Mouse (Mus musculus): ENCODE data around the gene Aox2. TPM values are rescaled to one million over a fixed set of nuclear protein-coding genes. Genes with fewer than 3 reads are reported as not detected.

Aox2 gene
- polyA plus RNA-seq, 1 experiment, result not detected

DNA sequence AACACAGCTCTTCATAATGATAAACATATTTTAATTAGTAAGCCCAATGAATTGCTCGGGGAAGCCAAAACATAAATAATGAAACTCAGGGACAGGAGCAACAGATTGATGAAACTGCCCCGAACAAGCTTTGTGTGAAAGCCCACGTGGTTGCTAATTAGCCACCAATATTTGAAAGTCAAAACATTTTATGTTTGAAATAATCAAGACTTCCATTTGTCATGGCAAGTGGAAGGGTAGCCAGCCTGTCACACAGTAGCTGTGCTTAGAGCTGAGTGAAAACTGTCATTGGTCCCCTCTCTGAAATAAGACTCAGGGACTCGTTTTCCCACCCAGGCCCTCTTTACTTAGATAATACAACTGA lies 3.5 kb downstream of the Aox2 start:
- TF ChIP-seq CTCF (IDR thresholded peaks at IDR 0.05; ENCODE audit: borderline replicate concordance, insufficient read depth, low read length) (no peak), POLR2A (IDR thresholded peaks at IDR 0.05; ENCODE audit: low read depth, low read length) (no peak)
- H3K4me3 ChIP-seq (ENCODE audit: insufficient read depth, low read length), result no peak overlapping the region
- H3K4me1 ChIP-seq (ENCODE audit: control insufficient read depth, insufficient read depth, low read length), result no peaks in the 10 kb centered on the region

DNA sequence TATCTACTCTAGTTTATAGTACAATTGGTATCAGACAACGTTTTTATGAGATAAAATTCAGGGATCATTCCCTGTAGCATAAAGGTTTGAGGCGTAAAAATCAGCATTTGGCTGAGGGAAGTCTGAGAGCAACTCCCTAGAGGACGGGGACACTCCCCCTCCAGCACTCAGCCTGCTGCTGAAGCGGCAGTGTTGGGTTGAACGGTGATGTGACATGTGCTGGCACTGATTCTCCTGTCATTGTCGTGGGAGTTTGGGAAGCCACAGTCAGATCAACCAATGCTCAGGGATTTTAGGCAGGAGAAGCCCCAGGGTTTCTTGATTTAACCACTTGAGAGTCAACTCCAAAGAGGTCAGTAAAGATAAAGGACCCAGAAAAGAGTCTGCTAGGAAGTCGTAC lies 6.4 kb downstream of the Aox2 start:
- Histone ChIP-seq H3K4me1 (ENCODE audit: control insufficient read depth, insufficient read depth, low read length) (no peaks in the 10 kb centered on the region), H3K27ac (ENCODE audit: insufficient read depth, low read length) (no peak overlapping the region), H3K4me3 (ENCODE audit: insufficient read depth, low read length) (no peak overlapping the region)
- TF ChIP-seq CTCF (IDR thresholded peaks at IDR 0.05; ENCODE audit: borderline replicate concordance, insufficient read depth, low read length), result no peak
- no peak for TF ChIP-seq POLR2A (IDR thresholded peaks at IDR 0.05; ENCODE audit: low read depth, low read length)

More for the DNA sequence above, 3.5 kb downstream of the Aox2 start:
- H3K27ac ChIP-seq (ENCODE audit: insufficient read depth, low read length), result no peak overlapping the region

GRCm38 (mm10) chr1:58288091-58288490 lies 10.0 kb downstream of the Aox2 start:
- no peak overlapping the region for H3K4me3 ChIP-seq (ENCODE audit: insufficient read depth, low read length)
- no peak overlapping the region for H3K27ac ChIP-seq (ENCODE audit: insufficient read depth, low read length)
- no peaks in the 10 kb centered on the region for H3K4me1 ChIP-seq (ENCODE audit: control insufficient read depth, insufficient read depth, low read length)
- no peak for TF ChIP-seq CTCF (IDR thresholded peaks at IDR 0.05; ENCODE audit: borderline replicate concordance, insufficient read depth, low read length)
- TF ChIP-seq POLR2A (IDR thresholded peaks at IDR 0.05; ENCODE audit: low read depth, low read length), result no peak

DNA sequence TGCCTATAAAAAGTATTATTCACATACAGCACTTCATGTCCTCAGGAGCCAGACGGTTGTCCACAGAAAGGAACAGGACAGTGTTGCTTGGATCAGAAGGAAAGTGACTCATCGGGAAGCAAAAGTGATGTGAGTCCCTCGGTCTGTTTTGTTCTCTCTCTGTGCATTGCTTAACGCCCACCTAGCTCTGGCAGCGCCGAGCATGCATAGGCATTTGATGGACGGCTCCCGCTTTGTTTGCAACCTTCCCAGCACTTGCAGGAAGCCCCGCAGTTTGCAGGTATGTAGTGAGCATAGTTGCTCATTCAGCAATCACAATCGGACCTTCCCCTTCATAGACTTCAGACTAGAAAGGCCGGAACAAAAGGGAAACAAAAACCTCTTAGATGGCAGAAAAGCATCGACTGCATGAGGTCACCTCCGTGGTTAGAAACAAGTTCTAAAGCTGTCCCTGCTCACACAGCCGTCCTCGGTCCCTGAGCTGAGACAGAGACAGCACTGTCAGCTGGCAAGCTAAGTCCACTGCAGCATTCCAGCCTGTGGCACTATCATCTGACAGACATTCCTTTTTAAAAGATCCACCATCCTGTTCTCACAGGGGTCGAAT lies 11.8 kb downstream of the Aox2 start:
- no peaks in the 10 kb centered on the region for H3K4me1 ChIP-seq (ENCODE audit: control insufficient read depth, insufficient read depth, low read length)
- TF ChIP-seq POLR2A (IDR thresholded peaks at IDR 0.05; ENCODE audit: low read depth, low read length) (no peak), CTCF (IDR thresholded peaks at IDR 0.05; ENCODE audit: borderline replicate concordance, insufficient read depth, low read length) (no peak)
- no peak overlapping the region for H3K4me3 ChIP-seq (ENCODE audit: insufficient read depth, low read length)
- no peak overlapping the region for H3K27ac ChIP-seq (ENCODE audit: insufficient read depth, low read length)

DNA sequence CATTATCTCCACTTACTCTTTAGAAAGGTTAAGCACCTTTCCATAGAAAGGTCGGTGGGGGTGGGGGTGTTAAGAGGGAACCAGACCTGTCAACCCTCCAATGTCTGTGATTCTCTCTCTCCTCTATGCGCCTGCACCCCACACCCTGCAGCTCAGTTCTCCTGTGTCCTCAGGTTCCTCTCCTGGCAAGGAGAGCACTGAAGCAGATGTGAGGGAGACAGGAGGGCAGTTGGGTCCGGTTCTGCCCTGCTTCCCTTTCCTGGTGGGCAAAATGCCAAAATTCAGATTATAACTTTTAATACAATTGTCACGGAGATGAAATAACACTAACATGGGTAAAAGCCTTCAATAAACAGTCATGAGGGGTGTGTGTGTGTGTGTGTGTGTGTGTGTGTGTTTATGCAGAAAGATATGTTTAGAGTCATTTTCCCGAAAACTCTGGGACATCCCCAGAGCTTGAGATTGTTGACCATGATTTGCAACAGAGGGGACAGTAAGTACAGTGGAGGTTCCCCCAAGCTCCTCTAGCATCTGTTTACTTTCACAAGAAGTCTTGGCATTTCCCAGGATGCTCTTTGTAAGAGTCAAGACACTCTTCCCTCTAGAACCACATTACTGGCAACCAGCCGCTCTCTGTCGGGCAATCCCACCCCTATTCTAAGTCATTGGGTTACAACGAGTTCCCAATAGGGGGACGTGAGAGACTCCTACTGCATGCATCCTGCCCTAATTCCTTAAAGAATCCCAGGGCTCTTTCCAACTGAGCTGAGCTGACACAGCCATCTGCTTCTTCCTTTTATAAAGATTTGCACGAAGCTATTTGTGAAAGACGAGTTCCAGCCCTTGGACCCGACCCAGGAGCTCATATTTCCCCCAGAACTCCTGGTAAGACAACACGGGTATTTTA lies 13.5 kb downstream of the Aox2 start:
- no peak overlapping the region for H3K27ac ChIP-seq (ENCODE audit: insufficient read depth, low read length)
- no peak for TF ChIP-seq POLR2A (IDR thresholded peaks at IDR 0.05; ENCODE audit: low read depth, low read length)
- TF ChIP-seq CTCF (IDR thresholded peaks at IDR 0.05; ENCODE audit: borderline replicate concordance, insufficient read depth, low read length), result no peak

DNA sequence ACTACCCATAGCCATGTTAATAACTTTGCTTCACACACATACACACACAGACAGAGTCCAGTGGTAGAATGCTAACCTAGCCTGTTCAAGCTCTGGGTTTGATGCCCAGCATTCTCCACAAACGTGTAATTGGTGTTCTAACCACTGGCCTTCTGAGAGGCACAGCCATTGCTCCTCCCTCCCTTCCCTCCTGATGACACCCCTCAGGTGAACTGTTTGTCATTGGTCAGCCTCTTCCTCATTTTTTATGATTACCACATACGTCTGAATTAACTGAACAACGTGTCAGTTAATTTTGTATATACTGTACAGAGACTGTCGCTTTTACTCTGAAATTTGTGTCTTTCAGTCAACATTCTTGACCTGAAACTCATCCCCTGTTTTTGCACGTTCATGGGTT lies 16.6 kb downstream of the Aox2 start:
- TF ChIP-seq CTCF (IDR thresholded peaks at IDR 0.05; ENCODE audit: borderline replicate concordance, insufficient read depth, low read length), result no peak
- TF ChIP-seq POLR2A (IDR thresholded peaks at IDR 0.05; ENCODE audit: low read depth, low read length), result no peak
- Histone ChIP-seq H3K4me1 (ENCODE audit: control insufficient read depth, insufficient read depth, low read length) (no peaks in the 10 kb centered on the region), H3K27ac (ENCODE audit: insufficient read depth, low read length) (no peak overlapping the region), H3K4me3 (ENCODE audit: insufficient read depth, low read length) (no peak overlapping the region)

More for the DNA sequence above, 13.5 kb downstream of the Aox2 start:
- no peak overlapping the region for H3K4me3 ChIP-seq (ENCODE audit: insufficient read depth, low read length)
- no peaks in the 10 kb centered on the region for H3K4me1 ChIP-seq (ENCODE audit: control insufficient read depth, insufficient read depth, low read length)

DNA sequence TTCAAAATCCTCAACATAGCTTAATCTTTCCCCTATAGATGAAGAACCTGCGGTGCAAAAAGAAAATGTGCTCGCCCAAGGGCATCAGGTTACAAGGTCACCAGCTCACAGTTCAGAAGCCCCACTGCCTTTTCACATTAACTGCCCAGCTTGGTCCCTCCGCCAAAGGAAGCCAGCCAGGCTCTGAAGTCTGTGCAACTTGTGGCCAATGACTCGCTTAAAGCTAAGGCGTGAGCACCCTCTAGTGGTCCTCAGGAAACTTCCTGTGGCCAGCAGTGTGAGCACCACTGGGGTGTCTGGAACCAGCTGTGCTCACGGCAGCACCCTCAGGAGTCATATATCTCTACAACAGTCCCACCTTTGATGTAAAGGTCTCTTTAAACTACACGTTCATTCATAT lies 18.2 kb downstream of the Aox2 start:
- peak; percentile 87 for TF ChIP-seq CTCF (IDR thresholded peaks at IDR 0.05; ENCODE audit: borderline replicate concordance, insufficient read depth, low read length)
- no peak for TF ChIP-seq POLR2A (IDR thresholded peaks at IDR 0.05; ENCODE audit: low read depth, low read length)
- no peak overlapping the region for H3K27ac ChIP-seq (ENCODE audit: insufficient read depth, low read length)
- no peak overlapping the region for H3K4me3 ChIP-seq (ENCODE audit: insufficient read depth, low read length)
- no peaks in the 10 kb centered on the region for H3K4me1 ChIP-seq (ENCODE audit: control insufficient read depth, insufficient read depth, low read length)

DNA sequence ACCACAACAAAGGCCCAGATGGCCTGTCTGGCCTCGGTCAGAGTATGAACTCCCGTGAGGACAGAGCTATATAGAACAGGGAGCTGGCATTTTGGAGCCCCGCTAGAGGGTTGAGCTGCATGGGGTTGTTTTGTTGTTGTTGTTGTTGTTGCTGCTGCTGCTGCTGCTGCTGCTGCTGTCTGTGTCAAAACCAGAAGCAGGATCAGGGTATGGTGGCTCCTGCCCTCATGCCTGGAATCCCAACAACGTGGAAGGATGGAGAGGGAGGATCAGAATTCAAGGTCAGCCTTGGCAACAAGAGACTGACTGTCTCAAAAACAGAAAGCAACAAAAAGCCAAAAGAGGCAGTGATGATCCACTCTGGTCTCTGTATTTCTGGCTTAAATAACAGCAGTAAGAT lies 18.7 kb downstream of the Aox2 start:
- no peak for TF ChIP-seq CTCF (IDR thresholded peaks at IDR 0.05; ENCODE audit: borderline replicate concordance, insufficient read depth, low read length)
- Histone ChIP-seq H3K4me1 (ENCODE audit: control insufficient read depth, insufficient read depth, low read length) (no peaks in the 10 kb centered on the region), H3K27ac (ENCODE audit: insufficient read depth, low read length) (no peak overlapping the region), H3K4me3 (ENCODE audit: insufficient read depth, low read length) (no peak overlapping the region)

- Histone ChIP-seq H3K4me3 (ENCODE audit: insufficient read depth, low read length) (no peak overlapping the region), H3K4me1 (ENCODE audit: control insufficient read depth, insufficient read depth, low read length) (no peaks in the 10 kb centered on the region), H3K27ac (ENCODE audit: insufficient read depth, low read length) (no peak overlapping the region)
- TF ChIP-seq POLR2A (IDR thresholded peaks at IDR 0.05; ENCODE audit: low read depth, low read length) (no peak), CTCF (IDR thresholded peaks at IDR 0.05; ENCODE audit: borderline replicate concordance, insufficient read depth, low read length) (no peak)
These were observed 20.2 kb downstream of the Aox2 start for GRCm38 (mm10) chr1:58298347-58298746.

- no peak for TF ChIP-seq CTCF (IDR thresholded peaks at IDR 0.05; ENCODE audit: borderline replicate concordance, insufficient read depth, low read length)
- TF ChIP-seq POLR2A (IDR thresholded peaks at IDR 0.05; ENCODE audit: low read depth, low read length), result no peak
- Histone ChIP-seq H3K4me3 (ENCODE audit: insufficient read depth, low read length) (no peak overlapping the region), H3K27ac (ENCODE audit: insufficient read depth, low read length) (no peak overlapping the region)
These were observed 22.9 kb downstream of the Aox2 start for GRCm38 (mm10) chr1:58301073-58301472.

More at GRCm38 (mm10) chr1:58301073-58301472, 22.9 kb downstream of the Aox2 start:
- no peaks in the 10 kb centered on the region for H3K4me1 ChIP-seq (ENCODE audit: control insufficient read depth, insufficient read depth, low read length)
